Mouse (Mus musculus) neural tube, embryonic 15.5 days (tissue): ENCODE results near the gene Mdm2. TPM values are rescaled to one million over a fixed set of nuclear protein-coding genes. Genes with fewer than 3 reads are reported as not detected.

ENCODE experiments used
- ATAC-seq: fragments of 200-750 bp; cut with Nextera tagmentation; 2 replicates; pipeline ENCODE4 v1.8.0; 2017; ENCODE audit warnings: mild to moderate bottlenecking, moderate TSS enrichment, moderate library complexity; ENCODE audit not compliant: low FRiP score
- H3K27ac ChIP-seq: fragments of 300-500 bp; sonication (generic); replicated peaks from 2 replicates; pipeline ENCODE4 v1.5.1; 2015; ENCODE audit warnings: mild to moderate bottlenecking, inconsistent platforms
- H3K27me3 ChIP-seq: fragments of 300-500 bp; sonication (generic); replicated peaks from 2 replicates; pipeline ENCODE4 v1.6.1; 2015; ENCODE audit warnings: inconsistent platforms
- H3K36me3 ChIP-seq: fragments of 300-500 bp; sonication (generic); 2 replicates; pipeline ENCODE4 v1.6.1; 2015; ENCODE audit warnings: inconsistent platforms
- H3K4me1 ChIP-seq: fragments of 300-500 bp; sonication (generic); 2 replicates; pipeline ENCODE4 v1.6.1; 2015; ENCODE audit warnings: inconsistent platforms
- H3K4me2 ChIP-seq: fragments of 300-500 bp; sonication (generic); 2 replicates; pipeline ENCODE4 v1.6.1; 2015; ENCODE audit warnings: inconsistent platforms, mild to moderate bottlenecking, moderate library complexity
- H3K4me3 ChIP-seq: fragments of 300-500 bp; sonication (generic); replicated peaks from 2 replicates; pipeline ENCODE4 v1.5.1; 2015; ENCODE audit warnings: mild to moderate bottlenecking, inconsistent platforms
- H3K9ac ChIP-seq: fragments of 300-500 bp; sonication (generic); replicated peaks from 2 replicates; pipeline ENCODE4 v1.6.1; 2015; ENCODE audit warnings: mild to moderate bottlenecking, inconsistent platforms
- H3K9me3 ChIP-seq: fragments of 300-500 bp; sonication (generic); replicated peaks from 2 replicates; pipeline ENCODE4 v1.6.1; 2016; ENCODE audit warnings: inconsistent platforms
- WGBS: fragments of 180-500 bp; shearing (Covaris S2); methylation state at CpG from one replicate; pipeline ENCODE4 v1.1.7; 2015; ENCODE audit warnings: mixed read lengths; 5-methylcytosine and 5-hydroxymethylcytosine counted together
- polyA plus RNA-seq: library from polyadenylated mRNA; unstranded; fragments of >200 nt; fragmentation: Nextera tagmentation; extraction: Ambion mirVana; gene quantifications from 2 replicates; pipeline ENCODE4 v1.2.1, GENCODE M21; 2015

The Mdm2 gene
- polyA plus RNA-seq, 1 experiment from 2014 or later, result 46.0 TPM

DNA sequence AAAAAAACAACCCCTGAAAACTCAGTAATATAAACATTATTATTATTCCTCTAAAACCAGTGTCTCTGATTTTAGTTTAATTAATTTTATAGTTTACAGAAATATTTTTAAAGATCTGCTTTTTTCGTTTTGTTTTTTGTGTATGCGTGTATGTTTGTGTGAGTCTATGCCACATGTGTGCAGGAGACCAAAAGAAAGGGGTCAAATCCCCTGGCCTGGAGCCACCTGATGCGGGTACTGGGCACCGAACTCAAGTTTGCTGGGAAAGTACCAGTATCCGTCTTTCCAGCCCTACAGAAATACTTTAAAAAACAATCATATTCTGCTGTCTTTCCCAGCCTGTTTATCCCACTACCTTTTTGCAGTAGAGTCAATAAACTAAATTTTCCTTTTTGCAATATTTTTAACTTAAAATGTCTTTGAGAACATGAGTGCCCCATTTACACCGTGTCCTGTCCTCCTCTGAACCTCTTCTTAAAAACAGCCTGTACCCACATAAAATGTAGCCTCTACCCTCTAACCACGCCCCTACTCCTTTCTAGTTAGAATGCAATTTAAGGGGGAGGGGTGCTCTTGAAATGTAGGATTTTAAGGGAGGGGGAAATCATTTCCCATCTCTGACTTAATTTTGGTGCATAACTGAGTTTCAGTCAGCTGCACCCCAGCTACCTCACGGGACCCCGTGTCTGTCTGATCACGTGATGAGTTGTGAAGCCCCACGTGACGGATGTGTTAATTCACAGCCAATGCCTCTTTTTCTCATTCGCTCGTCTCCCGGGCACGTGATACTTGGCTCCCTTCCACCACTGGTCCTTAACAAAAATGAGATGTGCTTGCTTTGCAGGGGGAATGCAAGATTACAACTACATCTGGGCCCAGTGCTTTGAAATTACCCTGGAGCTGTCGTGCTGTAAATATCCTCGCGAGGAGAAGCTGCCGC lies 35.2 kb downstream of the Mdm2 start:
- ATAC-seq, result peak; percentile 91
- WGBS, result 28% methylated on average over 20 of the region's 20 CpGs

DNA sequence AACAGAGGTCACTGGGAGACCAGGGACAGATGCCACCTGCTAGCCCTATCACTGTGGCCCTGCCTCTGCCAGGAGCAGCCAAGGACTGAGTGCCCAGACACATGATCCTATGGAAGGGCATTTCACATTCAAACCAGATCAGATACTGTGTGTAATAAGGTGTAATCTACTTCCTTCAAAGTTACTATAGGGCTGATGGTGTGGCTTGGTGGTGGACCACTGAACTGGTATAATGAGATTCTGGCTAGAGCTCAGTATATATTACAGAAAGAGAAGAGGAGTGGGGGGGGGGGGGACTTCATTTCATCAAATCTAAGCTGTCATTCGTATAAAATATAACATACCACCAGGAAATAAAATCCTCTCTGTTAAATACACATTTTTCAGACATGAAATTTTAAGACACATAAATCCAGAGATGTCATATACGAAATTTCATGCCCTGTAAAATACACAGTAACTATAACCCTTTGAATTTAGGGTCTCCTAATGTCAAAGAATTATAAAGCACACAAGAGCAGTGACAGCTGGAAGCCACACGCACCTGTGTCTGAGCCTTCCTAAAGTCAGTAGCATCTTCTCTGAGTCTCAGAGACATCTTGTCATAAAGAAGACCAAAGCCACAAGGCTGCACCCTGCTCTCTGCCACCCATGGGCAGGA lies 36.1 kb downstream of the Mdm2 start:
- peaks cover 15% of the 10 kb centered on the region for H3K4me1 ChIP-seq
- H3K27me3 ChIP-seq, result no peaks in the 10 kb centered on the region
- no peak overlapping the region for H3K9ac ChIP-seq
- no peak overlapping the region for H3K4me2 ChIP-seq
- H3K27ac ChIP-seq, result no peak overlapping the region
- no peaks in the 10 kb centered on the region for H3K9me3 ChIP-seq
- H3K4me3 ChIP-seq, result no peak overlapping the region
- no peaks in the 10 kb centered on the region for H3K36me3 ChIP-seq
- no peak for ATAC-seq
- WGBS, result 82% methylated on average over 3 of the region's 3 CpGs

More for the DNA sequence above, 35.2 kb downstream of the Mdm2 start:
- no peaks in the 10 kb centered on the region for H3K27me3 ChIP-seq
- peak overlapping the region; percentile 91 for H3K27ac ChIP-seq
- H3K4me1 ChIP-seq, result peaks cover 15% of the 10 kb centered on the region
- no peaks in the 10 kb centered on the region for H3K9me3 ChIP-seq
- no peaks in the 10 kb centered on the region for H3K36me3 ChIP-seq
- H3K9ac ChIP-seq, result peak overlapping the region; percentile 53
- H3K4me2 ChIP-seq, result peak overlapping the region; percentile 69
- peak overlapping the region; percentile 44 for H3K4me3 ChIP-seq

DNA sequence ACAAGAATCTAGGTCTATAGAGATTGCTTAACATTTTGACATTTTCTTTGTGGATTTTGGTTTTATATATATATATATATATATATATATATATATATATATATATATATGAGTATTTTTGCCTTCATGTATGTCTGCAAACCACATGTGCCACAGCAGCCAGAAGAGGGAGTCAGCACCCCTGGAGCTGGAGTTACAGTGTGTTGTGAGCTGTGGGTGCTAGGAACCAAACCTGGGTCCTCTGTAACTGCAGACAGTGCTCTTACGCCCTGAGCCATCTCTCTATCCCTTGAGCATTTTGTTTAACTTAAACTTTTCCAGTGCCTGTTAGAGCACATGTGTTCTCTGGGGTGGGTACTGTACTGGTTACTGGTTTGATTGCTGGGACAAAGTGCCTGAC lies 36.6 kb downstream of the Mdm2 start:
- Histone ChIP-seq H3K36me3 (no peaks in the 10 kb centered on the region), H3K4me3 (no peak overlapping the region), H3K4me1 (peaks cover 15% of the 10 kb centered on the region), H3K9ac (no peak overlapping the region), H3K27ac (no peak overlapping the region), H3K27me3 (no peaks in the 10 kb centered on the region), H3K9me3 (no peaks in the 10 kb centered on the region), H3K4me2 (no peak overlapping the region)
- no peak for ATAC-seq
- 91% methylated on average over 1 of the region's 1 CpGs for WGBS

DNA sequence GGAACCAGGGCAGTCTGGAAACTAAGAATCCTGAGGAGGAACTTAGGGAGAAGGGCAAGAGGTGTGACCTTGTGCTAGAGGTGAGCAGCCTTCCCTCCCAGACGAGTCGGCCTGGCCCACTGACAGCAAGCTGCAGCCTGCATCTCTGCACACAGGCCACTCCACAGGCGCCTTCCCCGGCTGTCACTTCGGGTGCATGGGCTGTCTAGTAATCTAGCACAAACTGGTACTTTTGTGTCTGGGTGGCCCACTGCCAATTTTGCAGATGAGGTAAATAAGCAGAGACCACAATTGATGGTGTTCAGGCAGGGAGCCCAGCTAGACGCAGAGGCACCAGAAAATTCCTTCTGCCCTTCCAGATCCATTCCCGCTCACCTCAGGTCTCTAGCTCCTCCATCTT lies 37.9 kb downstream of the Mdm2 start:
- H3K36me3 ChIP-seq, result no peaks in the 10 kb centered on the region
- H3K9ac ChIP-seq, result no peak overlapping the region
- peaks cover 15% of the 10 kb centered on the region for H3K4me1 ChIP-seq
- no peaks in the 10 kb centered on the region for H3K9me3 ChIP-seq
- no peak overlapping the region for H3K27ac ChIP-seq
- H3K27me3 ChIP-seq, result no peaks in the 10 kb centered on the region
- no peak overlapping the region for H3K4me3 ChIP-seq
- no peak for ATAC-seq
- 53% methylated on average over 7 of the region's 7 CpGs for WGBS
- H3K4me2 ChIP-seq, result no peak overlapping the region

DNA sequence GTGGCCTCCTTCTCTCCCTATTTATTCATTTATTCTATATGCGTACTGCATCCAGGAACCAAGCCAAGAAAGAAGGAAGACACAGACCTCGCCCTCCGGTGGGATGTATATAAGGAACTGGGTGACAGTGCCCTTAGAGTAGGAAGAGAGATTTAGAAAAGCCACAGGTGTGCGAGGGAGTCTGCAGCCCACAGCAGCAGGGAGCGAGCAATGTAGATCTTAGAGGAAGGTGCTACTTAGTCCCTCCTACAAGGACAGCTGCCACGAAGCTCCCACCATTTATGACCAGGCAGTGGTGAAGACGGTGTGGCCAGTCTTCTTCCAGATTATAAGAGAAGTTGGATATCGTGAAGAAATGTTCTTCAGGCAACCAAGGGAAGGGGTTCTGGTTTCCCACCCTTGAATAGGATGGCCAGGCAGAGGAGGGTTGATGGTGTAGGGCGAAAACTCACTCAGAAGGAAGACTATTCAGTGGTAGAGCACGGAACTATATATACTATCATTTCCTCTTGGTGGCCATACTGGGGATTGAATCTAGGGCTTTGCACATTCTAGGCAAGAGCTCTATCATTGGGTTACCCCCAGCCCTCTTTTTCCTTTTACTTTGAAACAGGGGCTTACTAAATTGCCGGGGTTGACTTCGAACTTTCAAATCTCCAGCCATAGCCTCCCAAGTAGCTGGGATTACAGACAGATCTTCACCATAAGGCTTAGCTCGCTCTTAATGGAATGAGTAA lies 38.5 kb downstream of the Mdm2 start:
- H3K4me1 ChIP-seq, result peaks cover 15% of the 10 kb centered on the region
- H3K27me3 ChIP-seq, result no peaks in the 10 kb centered on the region
- H3K4me2 ChIP-seq, result no peak overlapping the region
- ATAC-seq, result no peak
- no peak overlapping the region for H3K9ac ChIP-seq
- no peaks in the 10 kb centered on the region for H3K36me3 ChIP-seq
- H3K4me3 ChIP-seq, result no peak overlapping the region
- no peak overlapping the region for H3K27ac ChIP-seq
- H3K9me3 ChIP-seq, result no peaks in the 10 kb centered on the region
- WGBS, result 87% methylated on average over 13 of the region's 13 CpGs

DNA sequence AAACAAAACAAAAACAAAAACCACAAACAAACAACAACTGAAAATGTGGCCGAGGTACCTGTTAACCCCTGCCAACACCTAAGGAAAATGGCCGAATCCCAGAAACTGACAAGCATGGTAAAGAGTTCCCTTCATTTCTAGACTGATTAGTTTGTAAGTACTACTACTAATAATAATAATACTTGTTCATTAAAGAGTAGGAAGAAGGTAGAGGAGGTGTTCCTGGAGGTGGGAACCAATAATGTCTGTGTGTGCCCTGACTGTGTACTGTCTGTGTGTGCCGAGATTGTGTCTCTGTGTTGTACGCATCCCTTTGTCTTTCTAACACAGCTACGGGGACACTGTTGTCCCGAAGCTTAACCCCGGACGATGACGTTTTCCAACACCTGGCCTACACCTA lies 39.3 kb downstream of the Mdm2 start:
- Histone ChIP-seq H3K36me3 (no peaks in the 10 kb centered on the region), H3K27me3 (no peaks in the 10 kb centered on the region), H3K4me2 (no peak overlapping the region), H3K9ac (no peak overlapping the region), H3K4me3 (no peak overlapping the region), H3K9me3 (no peaks in the 10 kb centered on the region), H3K4me1 (peaks cover 9% of the 10 kb centered on the region), H3K27ac (no peak overlapping the region)
- WGBS, result 89% methylated on average over 9 of the region's 9 CpGs
- no peak for ATAC-seq

DNA sequence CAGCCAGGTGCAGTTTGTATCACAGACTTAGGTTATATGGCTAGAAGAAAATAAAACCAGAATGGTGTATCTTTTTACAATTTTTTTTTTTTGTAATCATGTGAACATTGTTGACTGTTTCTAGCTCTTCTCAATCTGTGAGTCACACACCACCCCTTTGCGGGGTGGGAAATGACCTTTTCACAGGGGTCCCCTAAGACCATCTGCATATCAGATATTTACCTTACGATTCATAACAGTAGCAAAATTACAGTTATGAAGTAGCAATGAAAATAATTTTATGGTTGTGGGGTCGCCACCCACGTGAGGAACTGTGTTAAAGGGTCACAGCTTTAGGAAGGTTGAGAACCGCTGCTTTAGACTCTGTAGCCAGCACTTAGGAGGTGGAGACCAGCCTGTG lies 39.8 kb downstream of the Mdm2 start:
- no peak overlapping the region for H3K4me2 ChIP-seq
- H3K9me3 ChIP-seq, result no peaks in the 10 kb centered on the region
- no peaks in the 10 kb centered on the region for H3K27me3 ChIP-seq
- H3K27ac ChIP-seq, result no peak overlapping the region
- H3K9ac ChIP-seq, result no peak overlapping the region
- no peak for ATAC-seq
- peaks cover 5% of the 10 kb centered on the region for H3K4me1 ChIP-seq
- H3K4me3 ChIP-seq, result no peak overlapping the region
- no peaks in the 10 kb centered on the region for H3K36me3 ChIP-seq
- 89% methylated on average over 5 of the region's 5 CpGs for WGBS

DNA sequence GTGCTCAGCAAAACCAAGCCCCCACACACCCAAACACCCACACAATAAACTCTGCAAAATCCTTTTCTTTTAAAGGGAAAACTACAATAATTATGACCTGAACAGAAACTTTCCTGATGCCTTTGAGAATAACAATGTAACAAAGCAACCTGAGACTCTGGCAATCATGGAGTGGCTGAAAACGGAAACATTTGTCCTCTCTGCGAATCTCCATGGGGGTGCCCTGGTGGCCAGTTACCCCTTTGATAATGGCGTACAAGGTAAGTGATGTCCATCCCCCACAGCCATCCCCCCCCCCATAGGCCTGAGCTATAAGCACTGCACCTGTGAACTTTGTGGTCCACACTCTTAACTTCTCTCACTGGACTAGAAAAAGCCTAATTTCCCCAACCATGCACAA lies 40.5 kb downstream of the Mdm2 start:
- WGBS, result 69% methylated on average over 3 of the region's 3 CpGs
- no peak overlapping the region for H3K9ac ChIP-seq
- H3K4me1 ChIP-seq, result no peaks in the 10 kb centered on the region
- no peak overlapping the region for H3K4me3 ChIP-seq
- no peaks in the 10 kb centered on the region for H3K36me3 ChIP-seq
- no peak overlapping the region for H3K27ac ChIP-seq
- no peaks in the 10 kb centered on the region for H3K9me3 ChIP-seq
- H3K27me3 ChIP-seq, result no peaks in the 10 kb centered on the region
- no peak for ATAC-seq
- H3K4me2 ChIP-seq, result no peak overlapping the region

DNA sequence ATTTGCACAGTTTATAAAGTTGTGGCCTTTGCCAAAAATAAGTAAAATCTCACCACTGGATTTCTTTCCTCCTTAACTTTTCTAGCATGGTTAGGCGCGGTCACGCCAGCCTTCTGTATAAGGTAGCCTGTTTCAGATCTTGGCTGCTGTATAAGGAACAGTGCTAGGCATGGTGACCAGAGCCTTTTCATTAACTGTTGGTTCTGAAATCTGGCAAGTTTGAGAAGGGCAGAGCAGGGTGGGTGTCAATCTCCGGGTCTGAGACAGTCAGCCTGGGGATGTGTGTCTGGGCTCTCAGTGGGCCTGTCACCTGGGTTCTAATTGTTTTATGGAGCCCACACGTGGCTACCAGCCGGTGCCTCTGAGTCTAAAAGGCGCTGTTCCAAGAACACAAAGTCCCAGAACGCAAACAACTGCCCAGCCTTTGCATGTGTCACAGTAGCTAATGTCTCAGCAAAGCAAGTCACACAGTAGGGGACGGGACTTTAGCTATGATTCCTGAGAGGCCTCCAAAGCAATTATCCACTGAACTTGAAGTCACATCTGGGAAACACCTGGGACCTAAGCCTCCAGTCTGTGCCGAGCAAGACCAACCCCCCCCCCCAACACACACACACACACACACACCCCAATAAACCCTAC lies 41.0 kb downstream of the Mdm2 start:
- 41% methylated on average over 10 of the region's 10 CpGs for WGBS
- Histone ChIP-seq H3K36me3 (no peaks in the 10 kb centered on the region), H3K9me3 (no peaks in the 10 kb centered on the region), H3K27ac (no peak overlapping the region), H3K27me3 (no peaks in the 10 kb centered on the region), H3K4me3 (no peak overlapping the region), H3K4me1 (no peaks in the 10 kb centered on the region), H3K4me2 (no peak overlapping the region), H3K9ac (no peak overlapping the region)
- ATAC-seq, result no peak

DNA sequence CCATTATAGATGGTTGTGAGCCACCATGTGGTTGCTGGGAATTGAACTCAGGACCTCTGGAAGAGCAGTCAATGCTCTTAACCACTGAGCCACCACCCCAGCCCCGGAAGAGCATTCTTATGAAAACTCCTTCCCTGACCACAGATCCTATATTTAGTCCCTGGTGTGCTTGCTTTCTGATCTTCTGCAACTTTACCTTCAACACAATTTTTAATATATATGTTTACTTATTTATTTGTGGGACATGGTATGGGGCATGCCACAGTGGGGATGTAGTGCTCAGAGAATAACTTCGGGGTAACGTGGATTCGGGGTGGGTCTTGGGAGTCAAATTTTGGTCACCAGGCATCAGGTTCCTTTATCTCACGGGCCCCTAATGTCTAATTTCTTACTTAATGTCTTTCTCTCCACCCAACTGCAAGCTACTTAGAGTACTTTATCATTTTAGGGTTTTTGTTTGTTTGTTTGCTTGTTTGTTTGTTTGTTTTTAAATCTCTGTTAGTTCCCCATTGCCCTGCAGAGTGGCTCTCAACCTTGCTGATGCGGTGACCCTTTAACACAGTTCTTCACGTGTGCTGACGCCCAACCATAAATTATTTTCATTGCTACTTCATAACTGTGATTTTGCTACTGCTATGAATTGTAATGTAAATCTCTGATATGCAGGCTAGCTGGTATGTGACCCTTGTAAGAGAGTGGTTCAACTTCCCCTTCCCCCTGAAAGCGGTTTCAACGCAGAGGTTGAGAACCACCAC lies 41.8 kb downstream of the Mdm2 start:
- no peak overlapping the region for H3K4me3 ChIP-seq
- H3K9me3 ChIP-seq, result no peaks in the 10 kb centered on the region
- H3K27me3 ChIP-seq, result no peaks in the 10 kb centered on the region
- H3K9ac ChIP-seq, result no peak overlapping the region
- no peaks in the 10 kb centered on the region for H3K36me3 ChIP-seq
- H3K27ac ChIP-seq, result no peak overlapping the region
- H3K4me2 ChIP-seq, result no peak overlapping the region
- WGBS, result 81% methylated on average over 10 of the region's 10 CpGs
- peaks cover 4% of the 10 kb centered on the region; the same call in 1 of the 2 replicates for H3K4me1 ChIP-seq
- ATAC-seq, result no peak
